Mouse (Mus musculus): ENCODE results near the gene Aldh1a1.
"Not testable (repeated sequence)": the region's sequence is repeated elsewhere in the genome, so short reads cannot be mapped to it uniquely, and the experiment has no call there.

The Aldh1a1 gene

GRCm38 (mm10) chr19:20492491-20492890, at the start of gene Aldh1a1:
TSS of gene Aldh1a1 (plus strand) at chr19:20492715.
- no peak for DNase-seq

- DNase-seq = no peak
Observed at GRCm38 (mm10) chr19:20447807-20448206, 44.7 kb upstream of the Aldh1a1 start.

DNA sequence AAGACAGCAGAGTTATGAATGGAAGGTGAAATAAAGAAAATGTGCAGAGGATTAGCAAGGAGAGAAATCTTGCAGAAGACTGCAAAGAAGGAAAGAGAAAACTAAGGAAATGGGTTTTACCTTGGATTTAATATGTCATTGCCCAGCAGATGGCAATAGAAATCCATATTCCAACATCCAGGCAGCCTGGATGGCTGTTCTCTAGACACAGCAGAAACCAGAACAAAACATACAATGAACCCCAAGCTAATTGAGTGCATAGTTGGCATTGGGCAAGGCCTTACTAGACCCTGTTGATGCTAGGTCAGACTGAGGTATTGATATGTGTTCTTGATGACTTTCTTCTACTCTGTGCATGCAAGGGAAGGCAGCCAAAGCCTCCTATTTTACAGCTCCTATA, 43.0 kb upstream of the Aldh1a1 start:
- peak; percentile 7 for DNase-seq

GRCm38 (mm10) chr19:20451045-20451444, 41.5 kb upstream of the Aldh1a1 start:
- no peak for DNase-seq

DNA sequence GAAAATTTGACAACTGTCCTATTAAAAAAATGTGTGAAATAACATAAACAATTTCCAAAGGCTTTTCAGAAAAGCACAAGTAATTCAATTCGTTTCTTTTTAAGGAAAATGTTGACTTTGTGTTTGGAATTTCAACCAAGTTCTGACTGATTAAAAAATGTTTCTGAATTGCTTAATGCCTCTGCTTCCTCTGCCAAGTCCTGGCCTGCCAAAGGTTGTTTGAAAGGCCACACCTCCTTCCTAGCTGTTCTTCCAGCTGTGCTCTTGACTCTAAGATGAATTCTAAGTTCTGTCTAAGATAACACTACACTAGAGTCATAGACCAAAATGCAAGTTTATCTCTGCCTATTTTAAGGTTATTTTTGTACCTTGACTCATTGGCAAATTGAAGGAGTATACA, 8.0 kb upstream of the Aldh1a1 start:
- no peak for DNase-seq

GRCm38 (mm10) chr19:20491950-20492349, 565 bp upstream of the Aldh1a1 start:
- DNase-seq = no peak

DNA sequence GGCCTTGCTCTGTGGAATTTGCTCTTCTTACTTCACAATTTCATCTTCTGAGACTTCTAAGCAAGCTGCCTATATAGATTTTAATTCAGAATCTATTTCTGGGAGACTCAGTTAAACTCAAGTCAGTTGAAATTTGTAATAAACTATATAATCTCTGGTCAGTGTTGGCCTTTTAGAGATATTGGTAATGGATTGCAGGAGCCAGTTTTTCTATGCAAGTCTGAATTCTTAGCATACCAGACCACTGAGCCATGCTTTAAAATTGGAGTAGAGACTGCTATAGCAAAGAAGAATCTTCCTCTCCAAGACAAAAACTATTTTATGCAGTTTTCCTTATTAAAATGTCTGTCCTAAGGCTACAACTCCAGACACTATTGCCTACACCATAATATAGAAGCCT, 4.0 kb downstream of the Aldh1a1 start:
- no peak for DNase-seq

- peak; percentile 20 for DNase-seq
Observed at GRCm38 (mm10) chr19:20505359-20505758, 12.8 kb downstream of the Aldh1a1 start.

DNA sequence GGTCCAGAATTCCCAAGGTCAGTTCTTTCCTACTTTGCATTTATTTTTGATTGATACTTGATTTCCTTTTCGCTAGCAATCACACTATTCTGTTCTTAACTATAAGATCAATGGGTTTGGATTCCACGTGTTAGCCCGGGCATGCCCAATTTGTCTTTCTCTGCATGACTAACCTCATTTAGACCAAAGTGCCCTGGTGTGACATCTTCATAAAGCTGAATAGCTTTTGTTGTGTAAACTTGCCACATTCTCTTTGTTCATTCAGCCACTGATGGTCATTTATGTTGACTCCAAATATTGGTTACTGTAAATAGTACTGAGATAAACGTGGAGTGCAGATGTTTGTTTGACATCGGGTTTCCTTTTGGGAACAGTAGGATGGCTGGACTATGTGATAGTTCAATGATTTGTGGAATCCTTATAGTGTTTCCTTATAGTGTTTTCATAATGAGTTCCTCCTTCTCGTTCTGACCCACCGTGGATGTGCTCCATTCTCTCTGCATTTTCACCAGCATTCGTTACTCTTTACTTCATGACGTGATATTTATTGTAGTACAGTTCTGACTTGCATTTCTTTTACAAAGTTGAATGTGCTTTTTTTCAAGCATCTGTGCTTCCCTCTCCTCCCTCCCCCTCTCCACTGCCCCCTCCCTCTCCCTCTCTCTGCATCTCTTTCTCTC, 14.6 kb downstream of the Aldh1a1 start:
- no peak for DNase-seq

GRCm38 (mm10) chr19:20508609-20509008, 16.1 kb downstream of the Aldh1a1 start:
- no peak for DNase-seq

DNA sequence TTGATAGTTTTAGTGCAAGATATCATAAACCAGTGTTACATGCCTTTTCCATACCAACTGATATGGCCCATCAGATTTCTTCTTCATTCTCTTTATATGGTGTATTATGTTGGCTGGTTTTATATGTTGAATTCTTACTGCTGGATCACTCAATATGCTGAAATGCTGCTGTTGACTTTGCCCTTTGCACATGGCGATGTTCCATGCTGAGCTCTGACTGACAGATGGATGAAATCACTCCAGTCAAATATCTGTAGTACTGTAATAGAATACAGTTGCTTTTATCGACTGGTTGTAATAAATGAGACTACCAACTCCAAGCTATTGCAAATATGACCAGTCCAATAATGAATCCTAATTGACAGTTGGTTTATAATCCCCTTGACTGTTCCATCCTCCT, 19.5 kb downstream of the Aldh1a1 start:
- DNase-seq = no peak

DNA sequence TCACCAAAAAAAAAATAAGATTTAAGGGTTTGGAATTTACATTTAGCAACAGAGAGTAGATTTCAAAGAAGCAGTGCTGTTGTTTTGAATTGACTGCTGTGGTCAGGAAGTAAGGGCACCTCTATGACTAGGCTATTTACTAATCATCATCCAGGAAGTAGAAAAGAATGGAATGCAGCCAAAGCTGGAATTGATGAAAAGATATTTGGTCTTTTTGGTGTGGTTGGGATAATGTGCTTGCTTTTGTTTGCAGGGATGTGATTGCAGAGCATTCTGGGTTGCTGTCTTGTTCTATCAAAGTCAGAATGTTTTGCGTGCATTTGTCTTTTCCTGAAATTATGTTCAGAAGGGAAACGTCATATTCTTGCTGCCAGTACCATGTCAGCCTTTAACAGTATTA, 20.7 kb downstream of the Aldh1a1 start:
- DNase-seq = no peak

DNA sequence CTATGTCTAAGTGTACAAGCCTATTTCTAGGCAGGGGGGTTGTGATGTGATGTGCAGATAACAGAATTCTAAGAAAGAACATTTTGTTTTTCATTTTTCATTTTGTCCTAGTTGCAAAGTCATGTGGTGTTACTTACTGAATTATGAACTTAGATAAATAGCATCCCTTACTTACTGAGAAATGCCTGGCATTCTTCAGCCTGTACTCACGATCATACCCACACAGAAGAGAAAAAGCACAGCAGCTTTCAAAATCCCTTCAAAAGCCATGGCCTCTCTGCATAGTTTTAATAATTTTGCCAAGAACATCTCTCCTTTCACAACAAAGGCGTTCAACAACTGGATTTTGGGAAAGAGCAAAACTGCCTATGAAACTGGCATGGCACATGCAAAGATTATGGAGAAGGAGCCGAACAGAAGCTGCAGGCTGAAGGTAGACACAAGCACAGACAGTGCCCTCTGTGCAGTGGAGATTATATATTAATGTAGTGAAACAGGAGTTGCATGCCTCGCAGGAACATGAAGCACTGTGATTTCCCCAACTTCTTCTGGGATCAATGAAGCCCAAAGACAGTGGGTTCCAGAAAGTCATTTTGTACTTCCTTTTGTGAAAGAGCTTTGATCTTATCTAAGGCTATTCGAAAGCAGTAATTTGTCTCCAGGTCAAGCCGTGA, 21.3 kb downstream of the Aldh1a1 start:
- DNase-seq = no peak

DNA sequence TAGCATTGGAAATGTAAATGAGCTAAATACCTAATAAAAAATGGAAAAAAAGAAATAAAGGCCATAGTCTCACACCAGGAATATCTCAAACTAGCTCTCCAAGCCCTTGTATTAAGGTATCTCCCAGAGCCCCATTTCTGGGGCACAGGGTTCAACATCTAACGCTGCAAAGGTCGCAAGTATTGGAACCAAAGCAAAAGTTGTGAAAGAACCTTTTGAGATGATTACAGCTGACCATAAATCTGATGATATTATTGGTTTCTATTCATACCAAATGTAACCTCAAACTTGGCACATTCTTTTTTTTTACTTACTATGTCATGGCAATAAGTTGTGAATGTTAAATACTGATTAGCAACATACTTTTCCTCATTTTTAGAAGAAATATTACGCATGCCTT, 24.0 kb downstream of the Aldh1a1 start:
- DNase-seq = no peak

GRCm38 (mm10) chr19:20529156-20529555, 36.6 kb downstream of the Aldh1a1 start:
- not testable (repeated sequence) for DNase-seq

GRCm38 (mm10) chr19:20529921-20530696, 37.6 kb downstream of the Aldh1a1 start:
- DNase-seq = no peak

- peak; percentile 49 for DNase-seq
Observed at GRCm38 (mm10) chr19:20536538-20536937, 44.0 kb downstream of the Aldh1a1 start.

- no peak for DNase-seq
Observed at GRCm38 (mm10) chr19:20541044-20541443, 48.5 kb downstream of the Aldh1a1 start.

DNA sequence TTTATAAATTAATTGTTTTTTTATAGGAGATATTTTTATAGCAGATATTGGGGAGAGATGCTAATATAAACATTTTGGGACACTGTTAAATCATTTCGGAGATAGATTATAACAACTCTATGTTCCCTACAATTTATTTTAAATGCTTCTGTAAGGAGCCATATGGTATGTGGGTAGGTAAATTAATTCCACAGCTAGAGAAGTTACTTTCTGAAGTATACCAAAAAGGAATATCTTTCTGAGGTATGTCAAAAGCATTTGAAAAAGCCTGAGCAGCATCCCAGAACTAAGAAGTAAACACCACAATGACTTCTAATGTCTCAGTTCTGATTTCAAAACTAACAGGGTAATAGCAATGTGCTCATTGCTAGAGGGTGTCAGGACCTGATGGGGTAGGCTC, 49.4 kb downstream of the Aldh1a1 start:
- DNase-seq = no peak

DNA sequence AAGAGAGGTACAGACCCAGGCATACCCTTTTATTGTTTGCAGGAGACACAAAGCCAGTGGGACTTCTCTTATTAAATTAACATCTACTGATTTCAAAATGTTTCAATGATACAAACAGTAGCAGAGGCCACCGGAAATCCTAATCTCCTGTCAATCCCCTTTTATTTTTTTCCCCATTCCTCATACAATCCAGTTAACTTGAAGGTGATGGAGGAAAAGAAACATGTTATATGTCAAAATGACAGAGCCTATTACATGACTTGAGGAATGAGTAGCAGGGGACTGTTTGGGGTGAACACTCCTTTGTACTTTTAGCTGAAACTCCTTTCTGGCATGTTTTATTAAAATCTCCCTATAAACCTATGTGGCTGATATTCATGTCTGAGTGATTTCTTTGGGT, 51.3 kb downstream of the Aldh1a1 start:
- no peak for DNase-seq

DNA sequence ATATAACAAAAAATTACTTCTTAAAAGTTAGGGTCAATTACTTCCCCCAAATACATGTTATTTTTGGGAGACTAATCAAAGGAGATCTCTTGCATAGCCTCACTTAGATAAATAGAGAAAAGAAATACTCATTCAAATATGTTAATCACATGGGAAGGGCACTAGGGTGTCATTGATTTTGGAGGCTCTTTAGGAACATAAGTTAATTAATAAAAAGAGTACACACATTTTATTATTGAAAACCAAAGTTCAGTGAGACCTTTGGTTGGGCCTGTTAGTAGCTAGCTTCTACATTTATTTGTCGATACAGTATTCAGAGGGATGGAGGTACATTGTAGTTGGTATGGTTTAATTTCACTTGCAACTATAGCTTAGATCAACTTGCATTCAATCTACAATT, 52.4 kb downstream of the Aldh1a1 start:
- no peak for DNase-seq

- DNase-seq = no peak
Observed at GRCm38 (mm10) chr19:20547025-20547424, 54.5 kb downstream of the Aldh1a1 start.

DNA sequence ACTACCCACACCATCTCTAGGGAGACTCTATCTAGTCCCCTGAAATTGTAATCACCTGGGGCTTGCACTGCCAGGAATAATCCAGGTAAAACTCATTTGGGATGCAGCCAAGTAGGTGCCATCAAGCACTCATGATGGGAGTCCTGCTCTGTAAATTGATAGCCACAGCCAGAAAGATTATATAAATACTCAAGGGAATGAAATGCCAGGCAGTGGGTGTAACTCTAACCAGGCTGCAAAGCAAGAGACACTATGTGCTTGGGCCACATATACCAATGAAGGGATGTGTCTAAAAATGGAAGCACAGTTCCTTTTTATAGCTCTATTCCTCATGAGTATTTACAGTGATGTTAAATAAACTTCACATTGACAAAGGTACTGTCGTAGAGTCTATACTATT, 56.9 kb downstream of the Aldh1a1 start:
- DNase-seq = no peak

DNA sequence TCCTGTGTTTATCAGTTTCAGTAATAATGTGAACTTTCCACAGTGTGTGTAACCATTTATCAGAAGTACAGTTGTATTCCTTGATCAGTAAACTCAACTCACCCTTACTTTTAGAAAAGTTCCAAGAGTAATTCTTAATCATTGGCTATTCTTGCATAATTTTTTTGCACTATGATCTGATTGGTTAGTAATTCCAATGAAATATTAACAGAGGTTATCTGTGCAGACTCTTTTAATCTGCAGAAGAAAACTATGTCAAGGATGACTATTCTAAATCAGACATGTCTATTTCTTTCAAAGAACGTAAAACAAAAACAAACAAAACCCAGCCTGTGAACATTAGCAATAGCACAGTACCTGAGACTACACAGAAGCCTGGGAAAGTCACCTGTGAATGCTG, 62.9 kb downstream of the Aldh1a1 start:
- DNase-seq = no peak
